Mouse (Mus musculus): Measurements from ENCODE around the gene Matk. TPM values are rescaled to one million over a fixed set of nuclear protein-coding genes. Genes with fewer than 3 reads are reported as not detected.
A peak's percentile ranks its signal among the peaks of the same experiment; 100 is the strongest.

Gene Matk
- polyA plus RNA-seq, 1 experiment from 2014 or later = 44.2 TPM

DNA sequence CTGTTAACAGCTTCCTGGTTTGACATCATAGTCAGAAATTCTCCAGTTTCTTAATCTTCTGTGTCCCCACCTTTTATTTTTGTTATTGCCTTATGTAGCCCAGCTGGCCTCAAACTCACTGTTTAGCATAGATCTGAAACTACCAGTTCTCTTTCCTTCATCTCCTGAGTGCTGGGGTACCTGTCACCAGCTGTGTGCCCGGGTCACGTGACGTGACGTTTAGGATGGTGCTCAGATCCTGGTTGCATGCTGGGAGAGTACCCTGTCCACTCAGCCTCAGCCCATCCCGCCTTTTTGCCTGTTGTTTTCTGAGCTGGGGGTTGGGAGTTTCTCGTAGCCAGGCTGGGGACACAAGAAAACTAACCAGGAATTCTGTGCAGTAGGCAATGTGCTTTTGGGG, 44.5 kb downstream of the Matk start:
- no peaks in the 10 kb centered on the region for H3K36me3 ChIP-seq (ENCODE audit: control insufficient read depth, insufficient read depth)
- no peak overlapping the region for H3K9ac ChIP-seq (replicated peaks; ENCODE audit: low read depth, low read length)
- no peak overlapping the region for H3K4me2 ChIP-seq (ENCODE audit: low read length)
- no peak overlapping the region for H3K27ac ChIP-seq (ENCODE audit: low read length)
- H3K27me3 ChIP-seq (replicated peaks; ENCODE audit: control insufficient read depth, insufficient read depth, low read length) = no peaks in the 10 kb centered on the region
- WGBS = 84% methylated on average over 6 of the region's 6 CpGs
- ATAC-seq = no peak
- no peak overlapping the region for H3K4me3 ChIP-seq (replicated peaks; ENCODE audit: low read length)
- H3K4me1 ChIP-seq (replicated peaks; ENCODE audit: control insufficient read depth, insufficient read depth, low read length) = peaks cover 19% of the 10 kb centered on the region
- no peaks in the 10 kb centered on the region for H3K9me3 ChIP-seq (ENCODE audit: control insufficient read depth, low read length)

GRCm38 (mm10) chr10:81297845-81298244, 45.1 kb downstream of the Matk start:
- no peak for ATAC-seq
- no peak overlapping the region for H3K4me3 ChIP-seq (replicated peaks; ENCODE audit: low read length)
- no peaks in the 10 kb centered on the region for H3K9me3 ChIP-seq (ENCODE audit: control insufficient read depth, low read length)
- no peaks in the 10 kb centered on the region for H3K27me3 ChIP-seq (replicated peaks; ENCODE audit: control insufficient read depth, insufficient read depth, low read length)
- peaks cover 25% of the 10 kb centered on the region for H3K4me1 ChIP-seq (replicated peaks; ENCODE audit: control insufficient read depth, insufficient read depth, low read length)
- H3K4me2 ChIP-seq (ENCODE audit: low read length) = no peak overlapping the region
- no peak overlapping the region for H3K9ac ChIP-seq (replicated peaks; ENCODE audit: low read depth, low read length)
- H3K27ac ChIP-seq (ENCODE audit: low read length) = no peak overlapping the region; the same call in 1 of the 2 replicates
- 75% methylated on average over 9 of the region's 10 CpGs for WGBS
- H3K36me3 ChIP-seq (ENCODE audit: control insufficient read depth, insufficient read depth) = no peaks in the 10 kb centered on the region

- 94% methylated on average over 17 of the region's 17 CpGs for WGBS
- no peak for ATAC-seq
- H3K27ac ChIP-seq (ENCODE audit: low read length) = peak overlapping the region; percentile 44
- H3K4me1 ChIP-seq (replicated peaks; ENCODE audit: control insufficient read depth, insufficient read depth, low read length) = peaks cover 32% of the 10 kb centered on the region
- no peak overlapping the region for H3K9ac ChIP-seq (replicated peaks; ENCODE audit: low read depth, low read length)
- no peaks in the 10 kb centered on the region for H3K36me3 ChIP-seq (ENCODE audit: control insufficient read depth, insufficient read depth)
- H3K4me2 ChIP-seq (ENCODE audit: low read length) = no peak overlapping the region
- no peaks in the 10 kb centered on the region for H3K9me3 ChIP-seq (ENCODE audit: control insufficient read depth, low read length)
- H3K27me3 ChIP-seq (replicated peaks; ENCODE audit: control insufficient read depth, insufficient read depth, low read length) = no peaks in the 10 kb centered on the region
- H3K4me3 ChIP-seq (replicated peaks; ENCODE audit: low read length) = no peak overlapping the region
These were observed 45.8 kb downstream of the Matk start for GRCm38 (mm10) chr10:81298369-81299100.

DNA sequence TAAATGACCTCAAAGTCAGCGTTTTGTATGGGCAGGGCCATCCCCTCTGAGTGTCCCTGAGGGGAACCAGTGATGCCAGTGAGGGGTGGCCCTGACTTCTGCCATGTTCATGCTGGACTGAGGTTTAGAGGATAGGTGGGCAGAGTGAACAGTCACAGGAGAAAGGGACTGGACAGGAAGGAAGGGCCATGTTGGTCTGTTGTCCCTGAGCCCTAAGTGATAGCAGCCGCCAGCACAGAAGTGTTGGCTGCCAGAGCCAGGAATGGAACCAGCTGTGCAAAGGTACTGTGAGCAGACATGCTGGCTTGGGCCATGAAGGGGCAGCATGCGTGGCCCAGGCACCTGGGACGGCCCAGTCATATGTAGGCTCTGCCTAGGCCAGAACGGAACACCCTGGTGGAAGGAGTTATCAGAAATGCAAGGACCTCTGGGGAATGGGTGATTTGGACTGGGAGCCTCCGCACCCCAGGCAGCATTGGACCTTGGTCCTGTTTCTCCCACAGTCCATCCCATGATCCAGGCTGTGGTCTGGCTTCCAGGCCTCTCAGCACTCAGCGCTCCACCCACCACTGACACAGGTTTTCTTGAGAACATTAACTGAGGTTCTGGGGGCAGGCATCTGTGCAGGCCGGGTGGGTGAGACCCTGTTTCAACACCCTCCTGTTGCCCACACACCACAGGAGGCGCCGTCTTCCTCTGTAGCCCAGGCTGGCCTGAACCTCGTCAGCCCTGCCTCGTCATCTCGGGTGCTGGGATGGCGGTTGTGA, 47.0 kb downstream of the Matk start:
- H3K4me1 ChIP-seq (replicated peaks; ENCODE audit: control insufficient read depth, insufficient read depth, low read length) = peaks cover 20% of the 10 kb centered on the region
- no peak overlapping the region for H3K4me3 ChIP-seq (replicated peaks; ENCODE audit: low read length)
- H3K27ac ChIP-seq (ENCODE audit: low read length) = no peak overlapping the region
- WGBS = 91% methylated on average over 14 of the region's 14 CpGs
- no peaks in the 10 kb centered on the region for H3K27me3 ChIP-seq (replicated peaks; ENCODE audit: control insufficient read depth, insufficient read depth, low read length)
- no peaks in the 10 kb centered on the region for H3K9me3 ChIP-seq (ENCODE audit: control insufficient read depth, low read length)
- H3K4me2 ChIP-seq (ENCODE audit: low read length) = no peak overlapping the region
- no peak for ATAC-seq
- no peak overlapping the region for H3K9ac ChIP-seq (replicated peaks; ENCODE audit: low read depth, low read length)
- no peaks in the 10 kb centered on the region for H3K36me3 ChIP-seq (ENCODE audit: control insufficient read depth, insufficient read depth)

GRCm38 (mm10) chr10:81300352-81300907, 47.7 kb downstream of the Matk start:
- H3K9me3 ChIP-seq (ENCODE audit: control insufficient read depth, low read length) = no peaks in the 10 kb centered on the region
- H3K27me3 ChIP-seq (replicated peaks; ENCODE audit: control insufficient read depth, insufficient read depth, low read length) = no peaks in the 10 kb centered on the region
- ATAC-seq = no peak
- H3K4me1 ChIP-seq (replicated peaks; ENCODE audit: control insufficient read depth, insufficient read depth, low read length) = peaks cover 14% of the 10 kb centered on the region
- WGBS = 86% methylated on average over 9 of the region's 9 CpGs
- H3K27ac ChIP-seq (ENCODE audit: low read length) = no peak overlapping the region
- no peak overlapping the region for H3K9ac ChIP-seq (replicated peaks; ENCODE audit: low read depth, low read length)
- no peak overlapping the region for H3K4me3 ChIP-seq (replicated peaks; ENCODE audit: low read length)
- no peaks in the 10 kb centered on the region for H3K36me3 ChIP-seq (ENCODE audit: control insufficient read depth, insufficient read depth)
- no peak overlapping the region for H3K4me2 ChIP-seq (ENCODE audit: low read length)

DNA sequence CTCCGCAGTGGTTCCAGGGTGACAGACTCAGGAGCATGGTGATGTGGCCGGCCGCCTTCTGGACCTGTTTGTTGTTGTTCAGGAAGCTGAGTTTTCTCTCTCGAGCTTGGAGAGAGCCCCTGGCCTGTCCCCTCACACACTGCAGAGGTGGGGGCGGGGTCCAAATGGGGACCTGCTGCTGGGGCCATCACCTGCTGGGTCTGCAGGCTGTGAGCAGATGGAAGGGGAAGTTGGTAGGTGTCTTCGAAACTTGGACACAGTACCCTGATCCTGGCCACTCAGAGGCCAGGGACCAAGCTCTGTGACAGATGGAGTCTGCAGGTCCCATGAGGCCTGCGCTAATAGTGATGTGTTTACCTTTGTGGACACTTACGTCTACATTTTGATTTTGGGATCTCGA, 48.6 kb downstream of the Matk start:
- H3K9ac ChIP-seq (replicated peaks; ENCODE audit: low read depth, low read length) = no peak overlapping the region
- no peak for ATAC-seq
- peaks cover 1% of the 10 kb centered on the region for H3K36me3 ChIP-seq (ENCODE audit: control insufficient read depth, insufficient read depth)
- H3K4me3 ChIP-seq (replicated peaks; ENCODE audit: low read length) = no peak overlapping the region
- 86% methylated on average over 9 of the region's 9 CpGs for WGBS
- H3K4me1 ChIP-seq (replicated peaks; ENCODE audit: control insufficient read depth, insufficient read depth, low read length) = peaks cover 14% of the 10 kb centered on the region
- no peak overlapping the region for H3K27ac ChIP-seq (ENCODE audit: low read length)
- H3K27me3 ChIP-seq (replicated peaks; ENCODE audit: control insufficient read depth, insufficient read depth, low read length) = no peaks in the 10 kb centered on the region
- no peak overlapping the region for H3K4me2 ChIP-seq (ENCODE audit: low read length)
- no peaks in the 10 kb centered on the region for H3K9me3 ChIP-seq (ENCODE audit: control insufficient read depth, low read length)

DNA sequence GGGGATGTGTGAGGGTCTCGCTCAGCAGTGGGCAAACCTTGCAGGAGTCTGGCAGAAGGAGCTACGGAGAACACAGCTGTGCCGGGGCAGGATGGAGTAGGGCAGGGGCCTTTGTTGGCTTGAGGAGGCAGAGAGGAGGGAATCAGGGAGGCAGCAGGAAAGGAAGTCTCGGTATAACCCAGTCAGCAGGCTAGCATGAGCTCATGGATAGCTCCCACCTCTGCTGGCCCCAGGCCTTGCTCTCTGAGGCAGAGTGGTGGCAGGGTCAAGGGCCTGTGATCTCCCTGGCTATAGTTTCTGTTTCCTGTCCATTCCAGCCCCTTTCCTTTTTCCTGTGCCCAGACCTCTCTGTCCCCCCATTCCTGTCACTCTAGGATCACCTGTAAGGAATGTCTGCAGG, 49.6 kb downstream of the Matk start:
- Histone ChIP-seq H3K4me2 (ENCODE audit: low read length) (no peak overlapping the region), H3K27ac (ENCODE audit: low read length) (peak overlapping the region; percentile 61), H3K9me3 (ENCODE audit: control insufficient read depth, low read length) (no peaks in the 10 kb centered on the region), H3K27me3 (replicated peaks; ENCODE audit: control insufficient read depth, insufficient read depth, low read length) (no peaks in the 10 kb centered on the region), H3K4me3 (replicated peaks; ENCODE audit: low read length) (no peak overlapping the region), H3K4me1 (replicated peaks; ENCODE audit: control insufficient read depth, insufficient read depth, low read length) (peaks cover 14% of the 10 kb centered on the region), H3K9ac (replicated peaks; ENCODE audit: low read depth, low read length) (peak overlapping the region; percentile 17; the same call in 1 of the 2 replicates), H3K36me3 (ENCODE audit: control insufficient read depth, insufficient read depth) (peaks cover 9% of the 10 kb centered on the region)
- 72% methylated on average over 4 of the region's 4 CpGs for WGBS
- no peak for ATAC-seq

DNA sequence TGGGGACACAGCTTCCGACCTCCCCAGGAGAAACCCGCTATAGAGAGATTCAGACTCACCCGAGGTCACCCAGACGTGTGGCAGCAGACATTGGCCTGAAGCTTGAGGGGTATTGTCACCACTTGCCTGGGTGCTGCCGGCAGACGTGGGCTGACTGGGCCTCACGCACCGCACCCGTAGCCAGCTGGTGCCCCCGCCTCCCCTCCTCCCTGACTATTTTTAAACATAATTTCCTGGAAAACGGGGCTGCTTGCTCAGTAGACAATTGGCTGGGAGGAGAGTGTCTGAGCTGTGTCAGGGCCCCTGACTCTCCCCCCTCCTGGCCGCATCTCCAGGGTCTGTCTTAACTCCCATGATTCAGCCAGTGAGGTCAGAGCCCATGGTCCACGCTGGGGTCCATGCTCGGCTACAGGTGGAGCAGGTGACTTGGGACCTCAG, 50.1 kb downstream of the Matk start:
- H3K36me3 ChIP-seq (ENCODE audit: control insufficient read depth, insufficient read depth) = peaks cover 14% of the 10 kb centered on the region
- H3K27me3 ChIP-seq (replicated peaks; ENCODE audit: control insufficient read depth, insufficient read depth, low read length) = no peaks in the 10 kb centered on the region
- 62% methylated on average over 14 of the region's 14 CpGs for WGBS
- H3K4me2 ChIP-seq (ENCODE audit: low read length) = no peak overlapping the region
- peak overlapping the region; percentile 61 for H3K27ac ChIP-seq (ENCODE audit: low read length)
- ATAC-seq = peak; percentile 38
- peaks cover 14% of the 10 kb centered on the region for H3K4me1 ChIP-seq (replicated peaks; ENCODE audit: control insufficient read depth, insufficient read depth, low read length)
- no peak overlapping the region for H3K4me3 ChIP-seq (replicated peaks; ENCODE audit: low read length)
- H3K9ac ChIP-seq (replicated peaks; ENCODE audit: low read depth, low read length) = 0 out of 2 replicates have a peak overlapping the region, but pooled peaks have one; percentile 17
- H3K9me3 ChIP-seq (ENCODE audit: control insufficient read depth, low read length) = no peaks in the 10 kb centered on the region

- WGBS = 79% methylated on average over 10 of the region's 10 CpGs
- H3K4me3 ChIP-seq (replicated peaks; ENCODE audit: low read length) = no peak overlapping the region
- ATAC-seq = no peak
- H3K4me1 ChIP-seq (replicated peaks; ENCODE audit: control insufficient read depth, insufficient read depth, low read length) = peaks cover 14% of the 10 kb centered on the region
- H3K27ac ChIP-seq (ENCODE audit: low read length) = no peak overlapping the region
- peaks cover 19% of the 10 kb centered on the region for H3K36me3 ChIP-seq (ENCODE audit: control insufficient read depth, insufficient read depth)
- no peaks in the 10 kb centered on the region for H3K9me3 ChIP-seq (ENCODE audit: control insufficient read depth, low read length)
- H3K4me2 ChIP-seq (ENCODE audit: low read length) = no peak overlapping the region
- no peaks in the 10 kb centered on the region for H3K27me3 ChIP-seq (replicated peaks; ENCODE audit: control insufficient read depth, insufficient read depth, low read length)
- 0 out of 2 replicates have a peak overlapping the region, but pooled peaks have one; percentile 17 for H3K9ac ChIP-seq (replicated peaks; ENCODE audit: low read depth, low read length)
These were observed 50.5 kb downstream of the Matk start for GRCm38 (mm10) chr10:81303258-81303657.
